Mouse (Mus musculus) left cerebral cortex, adult 8-10 months (tissue): ENCODE measurements around the gene N4bp2l2. TPM values are rescaled to one million over a fixed set of nuclear protein-coding genes. Genes with fewer than 3 reads are reported as not detected.
A peak's percentile ranks its signal among the peaks of the same experiment; 100 is the strongest.

Experiments used
- DNase-seq, 2 experiments: peaks; one replicate each; pipeline ENCODE4 v3.0.0; 2022; ENCODE audit warnings: low spot score in 2 of 2
- total RNA-seq, 4 experiments: library from RNA; stranded (reverse); gene quantifications; 2 replicates each; pipeline ENCODE4 v1.2.4; 2022

Gene N4bp2l2
- total RNA-seq, 4 experiments from 2014 or later = 77.0 to 82.6 (median 79.5) TPM

GRCm38 (mm10) chr5:150566226-150566625 is 99.8 kb downstream of the N4bp2l2 start:
- peak in 1 of 2 experiments; percentile 58 for DNase-seq

DNA sequence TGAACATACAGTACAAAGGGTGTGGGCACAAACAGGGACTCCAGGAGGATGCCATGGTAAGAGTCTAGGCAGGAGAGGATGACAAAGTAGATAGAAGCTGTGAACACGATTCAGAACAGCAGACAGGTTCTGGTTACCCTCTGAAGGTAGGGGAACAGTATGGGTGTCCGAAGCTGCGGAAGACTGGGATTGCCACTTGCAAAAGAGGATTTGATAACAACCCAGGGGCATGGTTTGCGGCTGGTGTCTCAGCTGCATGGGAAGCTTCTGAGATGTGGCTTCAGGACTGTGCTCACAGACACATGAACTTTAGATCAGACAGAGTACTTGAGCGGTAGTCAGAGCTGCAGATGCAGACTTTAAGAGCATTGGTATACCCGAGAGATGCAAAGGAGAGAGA is 101.6 kb downstream of the N4bp2l2 start:
- no peak for DNase-seq

- no peak for DNase-seq
These were observed 104.2 kb downstream of the N4bp2l2 start for GRCm38 (mm10) chr5:150561783-150562182.

GRCm38 (mm10) chr5:150561376-150561775 is 104.6 kb downstream of the N4bp2l2 start:
- DNase-seq = no peak

DNA sequence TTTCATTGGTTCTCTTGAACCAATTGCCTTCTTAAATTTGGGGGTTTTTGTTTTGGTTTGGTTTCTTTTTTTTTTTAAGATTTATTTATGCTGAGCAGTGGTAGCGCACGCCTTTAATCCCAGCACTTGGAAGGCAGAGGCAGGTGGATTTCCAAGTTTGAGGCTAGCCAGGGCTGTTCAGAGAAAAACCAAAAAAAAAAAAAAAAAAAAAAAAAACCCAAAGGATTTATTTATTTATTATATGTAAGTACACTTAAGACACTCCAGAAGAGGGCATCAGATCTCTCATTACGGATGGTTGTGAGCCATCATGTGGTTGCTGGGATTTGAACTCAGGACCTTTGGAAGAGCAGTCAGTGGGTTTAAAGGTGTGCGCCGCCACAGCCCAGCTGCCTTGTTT is 105.1 kb downstream of the N4bp2l2 start:
- DNase-seq = no peak

- DNase-seq = no peak
These were observed 106.4 kb downstream of the N4bp2l2 start for GRCm38 (mm10) chr5:150559519-150560103.

Other genes starting within 250 kb of the N4bp2l2 start
- 1 to 10 TPM in 3 of 4 experiments, under 1 TPM in 1; 0.85 to 1.7 (median 1.3) TPM for gene Zar1l, start 148.0 kb downstream of the N4bp2l2 start, total RNA-seq
- gene Brca2, start 143.6 kb downstream of the N4bp2l2 start, total RNA-seq = 10 to 100 TPM in 2 of 4 experiments, 1 to 10 TPM in 2; 8.7 to 12.2 (median 9.7) TPM
- gene N4bp2l1, start 69.0 kb downstream of the N4bp2l2 start, total RNA-seq = 10 to 100 TPM; 53.3 to 56.8 (median 55.8) TPM
- 10 to 100 TPM; 64.8 to 75.8 (median 70.8) TPM for gene Pds5b, start 7.6 kb upstream of the N4bp2l2 start, total RNA-seq